Mouse (Mus musculus): ENCODE measurements around the gene Msh4.

DNA sequence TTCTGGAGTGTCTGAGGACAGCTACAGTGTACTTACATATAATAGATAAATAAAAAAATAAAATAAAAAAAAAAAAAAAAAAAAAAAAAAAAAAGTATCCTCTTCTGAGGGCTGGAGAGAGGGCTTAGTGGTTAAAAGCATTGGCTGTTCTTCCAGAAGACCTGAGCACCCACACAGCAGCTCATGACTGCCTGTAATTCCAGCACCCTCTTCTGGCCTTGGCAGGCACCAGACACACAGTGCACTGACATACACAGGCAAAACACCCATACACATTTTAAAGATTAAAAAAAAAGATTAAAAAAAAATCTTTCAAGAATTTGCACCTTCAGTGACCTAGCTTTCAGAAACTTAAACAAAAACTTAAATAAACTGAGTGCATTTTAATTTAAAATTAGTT lies 19.6 kb downstream of the Msh4 start:
- no peak for TF ChIP-seq CTCF (IDR thresholded peaks at IDR 0.05)
- no peak for TF ChIP-seq POLR2A (IDR thresholded peaks at IDR 0.05; ENCODE audit: insufficient read depth, low read depth, low read length)

Data from heart, adult 2 months (tissue).